Mouse (Mus musculus): ENCODE results near the gene Frem3.

The Frem3 gene

DNA sequence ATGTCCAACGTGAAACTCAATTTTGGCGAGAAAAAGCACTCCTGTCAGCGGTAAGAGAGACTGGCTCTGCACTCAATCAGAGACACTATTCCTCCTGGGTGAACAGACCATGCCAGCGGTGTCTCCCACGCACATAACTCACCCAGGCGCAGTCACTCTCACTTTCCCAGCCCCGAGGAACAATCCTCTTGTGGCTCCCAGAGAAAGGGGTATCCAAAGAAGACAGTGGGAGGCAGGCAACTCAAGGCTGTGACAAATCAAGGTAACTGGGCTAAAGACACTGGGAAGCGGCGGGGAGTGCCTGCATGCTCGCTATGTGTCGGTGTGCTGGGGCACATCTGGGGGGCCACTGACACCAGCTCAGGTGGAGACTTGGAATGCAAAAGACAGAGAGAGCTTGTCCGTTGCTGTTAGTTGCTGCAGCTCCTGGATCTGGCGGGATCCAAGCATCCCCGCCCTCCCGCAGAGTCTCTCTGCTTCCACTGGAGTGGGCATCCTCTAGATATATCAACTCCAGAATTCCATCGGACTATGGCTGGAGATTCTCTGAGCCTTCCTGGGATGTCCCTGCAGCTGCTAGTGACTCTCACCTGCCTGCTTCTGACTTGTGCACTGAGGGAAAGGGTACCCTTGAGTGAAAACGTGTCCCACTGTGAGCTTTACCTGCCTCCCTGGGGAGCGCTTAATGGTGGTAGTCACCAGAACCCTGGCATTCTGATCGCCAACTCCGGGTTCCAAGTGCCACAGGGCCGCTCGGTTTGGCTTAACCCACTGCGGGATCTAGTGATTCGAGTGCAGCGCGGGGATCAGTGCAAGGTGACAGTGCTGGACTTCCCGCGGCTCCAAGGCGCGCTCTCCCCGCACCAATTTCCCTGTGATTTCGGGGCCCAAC, at the start of gene Frem3:
Gene Frem3 (plus strand): TSS at position 532 of the 892 bp plus-strand sequence.
- DNase-seq (ENCODE audit: low spot score in 2 of 2) = peak; percentile 10 to 12

DNA sequence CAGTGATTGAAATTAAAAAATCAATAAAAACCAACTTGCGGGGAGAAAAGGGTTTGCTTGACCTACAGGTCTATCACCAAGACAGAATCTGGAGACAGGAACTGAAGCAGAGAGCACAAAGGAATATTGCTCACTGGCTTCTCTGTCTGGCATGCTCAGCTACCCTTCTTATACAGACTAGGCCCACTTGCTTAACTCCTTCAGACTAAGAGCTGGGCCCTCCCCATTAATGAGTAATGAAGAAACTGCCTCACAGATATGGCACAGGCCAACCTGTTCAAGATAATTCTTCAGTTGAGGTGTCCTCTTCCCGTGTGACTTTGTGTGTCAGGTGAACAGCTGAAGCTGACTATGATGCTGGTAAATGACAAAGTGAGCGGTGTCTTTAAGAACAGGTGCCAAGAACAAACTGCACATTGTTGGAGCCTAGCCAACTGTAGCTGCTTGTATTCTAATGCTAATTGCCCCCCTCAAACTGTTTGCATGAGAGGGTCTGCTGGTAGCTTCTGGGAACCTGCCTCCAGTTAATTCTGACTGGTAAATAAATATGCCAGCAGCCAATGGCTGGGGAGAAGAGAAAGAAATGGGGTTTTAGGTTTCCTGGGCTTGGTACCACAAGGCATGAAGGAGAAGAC, 46.6 kb upstream of the Frem3 start:
- no peak for DNase-seq (ENCODE audit: low spot score in 2 of 2)

DNA sequence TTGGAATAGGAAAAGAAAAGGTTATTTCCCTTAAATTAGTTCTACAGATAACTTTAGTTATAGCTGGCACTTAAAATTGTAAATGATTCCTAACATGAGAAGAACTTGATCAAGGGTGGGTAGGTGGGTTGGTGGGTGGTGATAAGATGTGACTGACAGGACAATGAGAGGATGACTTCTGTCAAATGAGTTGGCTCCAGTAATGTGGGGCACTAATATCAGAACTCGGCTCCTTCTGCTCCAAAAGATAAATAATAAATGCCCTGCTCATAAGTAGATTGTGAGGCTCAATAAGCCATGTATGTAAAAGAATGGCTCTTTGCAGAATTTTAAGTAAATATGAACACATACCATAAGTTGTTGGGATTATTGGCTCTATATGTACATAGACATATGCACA, 43.4 kb upstream of the Frem3 start:
- DNase-seq (ENCODE audit: low spot score in 2 of 2) = no peak

GRCm38 (mm10) chr8:80568243-80568995, 42.5 kb upstream of the Frem3 start:
- DNase-seq (ENCODE audit: low spot score in 2 of 2) = no peak

GRCm38 (mm10) chr8:80572417-80573061, 38.3 kb upstream of the Frem3 start:
- DNase-seq (ENCODE audit: low spot score in 2 of 2) = no peak

GRCm38 (mm10) chr8:80577126-80577525, 33.8 kb upstream of the Frem3 start:
- DNase-seq (ENCODE audit: low spot score in 2 of 2) = no peak

- DNase-seq (ENCODE audit: low spot score in 2 of 2) = no peak
Observed at GRCm38 (mm10) chr8:80579038-80579437, 31.8 kb upstream of the Frem3 start.

- DNase-seq (ENCODE audit: low spot score in 2 of 2) = no peak
Observed at GRCm38 (mm10) chr8:80592626-80593025, 18.3 kb upstream of the Frem3 start.

DNA sequence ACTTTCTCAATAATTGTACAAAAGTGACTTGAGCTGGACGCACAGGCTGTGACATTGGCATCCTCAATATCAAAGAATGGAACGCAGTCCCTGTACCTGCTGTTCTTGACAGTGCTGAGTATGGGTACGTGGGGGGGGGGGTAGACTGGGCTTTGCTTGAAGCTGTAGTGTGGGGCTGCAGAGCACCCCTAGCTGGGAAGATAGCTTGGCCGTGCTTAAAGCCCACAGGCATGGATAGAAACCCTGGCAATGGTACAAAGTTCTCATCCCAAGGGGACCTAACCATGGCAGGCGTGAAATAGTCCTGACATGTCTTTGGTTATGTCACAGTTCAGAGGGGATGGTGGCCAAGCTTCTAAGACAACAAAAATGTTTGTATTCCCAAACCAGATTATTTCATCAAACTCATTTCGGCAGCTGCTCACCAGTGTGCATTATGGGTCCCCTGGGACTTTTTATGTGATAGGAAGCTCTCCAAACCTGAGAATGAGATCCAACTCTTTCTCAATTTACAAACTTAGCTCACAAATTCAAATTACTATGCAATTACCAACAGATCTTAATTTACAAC, 10.2 kb upstream of the Frem3 start:
- DNase-seq (ENCODE audit: low spot score in 2 of 2) = no peak

GRCm38 (mm10) chr8:80601886-80602285, 9.0 kb upstream of the Frem3 start:
- no peak for DNase-seq (ENCODE audit: low spot score in 2 of 2)

GRCm38 (mm10) chr8:80607082-80607481, 3.8 kb upstream of the Frem3 start:
- no peak for DNase-seq (ENCODE audit: low spot score in 2 of 2)

DNA sequence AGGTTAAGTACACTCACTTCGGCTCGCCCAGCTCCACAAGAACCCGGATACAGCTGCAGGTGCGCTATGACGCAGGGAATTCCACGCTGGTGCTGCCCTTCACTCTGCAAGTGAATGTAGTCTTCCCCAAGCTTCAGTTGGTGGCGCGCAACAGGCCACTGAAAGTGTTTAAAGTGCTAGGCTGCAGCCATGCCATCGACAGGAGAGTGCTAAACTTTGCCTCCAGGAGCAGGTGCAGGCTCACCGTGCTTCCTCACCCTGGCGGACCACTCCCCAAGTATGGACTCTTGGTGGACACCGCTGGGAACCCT, 516 bp downstream of the Frem3 start:
- DNase-seq (ENCODE audit: low spot score in 2 of 2) = peak in 1 of 2 experiments; percentile 3

GRCm38 (mm10) chr8:80619787-80620186, 8.9 kb downstream of the Frem3 start:
- no peak for DNase-seq (ENCODE audit: low spot score in 2 of 2)

GRCm38 (mm10) chr8:80647394-80647793, 36.5 kb downstream of the Frem3 start:
- DNase-seq (ENCODE audit: low spot score in 2 of 2) = no peak

DNA sequence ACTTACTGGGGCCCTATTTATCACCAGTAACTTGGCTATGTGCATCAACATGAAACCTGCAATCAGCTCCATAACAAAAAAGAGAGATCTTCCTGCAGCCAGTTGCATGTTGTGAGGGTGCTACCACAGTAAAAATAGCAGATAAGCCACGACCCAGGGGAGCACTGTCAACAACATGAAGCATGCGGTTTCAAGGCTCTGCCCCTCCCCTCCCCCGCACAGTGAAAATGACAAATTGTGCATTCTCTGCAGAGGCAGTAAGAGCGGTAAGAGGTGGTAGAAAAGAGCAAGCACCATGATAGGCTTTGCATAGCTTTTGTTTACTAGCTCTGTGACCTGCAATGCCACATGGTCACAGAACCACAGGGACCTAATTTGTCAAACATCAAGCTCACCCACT, 46.8 kb downstream of the Frem3 start:
- DNase-seq (ENCODE audit: low spot score in 2 of 2) = no peak

DNA sequence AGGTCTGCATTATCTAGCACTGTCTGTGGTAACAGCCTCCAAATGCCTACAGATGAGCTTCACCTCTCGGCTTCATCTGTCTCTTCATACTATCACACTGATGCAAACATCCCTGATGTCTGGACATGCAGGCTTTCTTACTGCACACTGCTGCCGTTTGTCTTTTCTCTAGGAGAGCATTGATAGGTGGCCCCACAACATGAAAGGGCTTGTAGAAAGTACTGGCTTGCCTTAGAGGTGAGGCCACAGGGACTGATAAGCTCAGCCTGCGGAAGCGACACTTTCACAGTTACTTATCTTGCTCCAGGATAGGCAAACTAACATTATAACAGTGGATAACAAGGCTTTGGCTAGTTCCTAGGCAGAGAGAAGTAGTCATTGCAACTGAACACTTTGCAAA, 50.2 kb downstream of the Frem3 start:
- DNase-seq (ENCODE audit: low spot score in 2 of 2) = no peak

DNA sequence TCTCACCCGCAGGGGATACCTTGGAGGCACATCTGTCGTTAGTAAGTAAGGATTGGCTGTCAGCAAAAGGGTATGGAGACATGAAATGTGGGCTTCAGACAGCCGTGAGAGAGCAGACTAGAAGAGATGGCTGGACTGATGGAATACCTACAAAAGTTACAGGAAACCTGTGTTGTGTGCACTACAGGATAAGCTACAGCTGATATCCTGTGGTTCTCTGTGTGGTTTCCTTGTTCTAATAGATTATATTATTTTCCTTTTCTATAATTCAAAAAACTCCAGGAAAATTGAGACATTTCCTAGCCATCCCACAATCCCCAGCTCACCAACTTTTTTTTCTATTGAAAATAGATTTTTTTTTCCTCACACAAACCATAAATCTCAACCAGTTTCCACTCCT, 52.6 kb downstream of the Frem3 start:
- no peak for DNase-seq (ENCODE audit: low spot score in 2 of 2)

DNA sequence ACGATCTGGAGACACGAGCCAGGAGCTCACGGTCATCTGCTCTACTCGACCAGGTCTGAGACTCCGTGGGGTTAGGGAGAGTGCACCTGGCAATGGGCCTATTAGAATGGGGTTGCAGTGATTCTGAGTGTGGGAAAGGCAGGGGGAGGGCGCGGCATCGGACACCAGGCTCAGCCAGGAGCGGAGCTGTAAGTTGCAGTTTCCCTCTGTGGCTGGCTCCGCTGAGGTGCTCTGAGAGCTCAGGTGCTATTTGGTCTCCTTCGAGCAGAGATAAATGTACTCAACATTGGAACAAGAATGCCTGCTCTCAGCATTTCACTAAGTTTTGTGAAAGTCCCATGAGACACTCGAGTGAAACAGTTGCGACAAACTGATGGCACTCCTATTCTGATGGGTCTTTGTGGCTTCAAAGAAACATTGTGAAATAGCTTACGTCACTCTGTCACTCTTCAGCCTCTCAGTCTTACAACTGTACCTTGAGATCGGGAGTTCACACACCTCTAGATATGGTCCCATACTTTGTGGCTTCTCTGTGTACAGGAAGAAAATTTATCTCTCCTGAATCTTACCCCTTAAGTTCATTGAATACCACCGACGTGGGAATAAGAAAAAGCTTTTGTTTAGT, 58.5 kb downstream of the Frem3 start:
- no peak for DNase-seq (ENCODE audit: low spot score in 2 of 2)

DNA sequence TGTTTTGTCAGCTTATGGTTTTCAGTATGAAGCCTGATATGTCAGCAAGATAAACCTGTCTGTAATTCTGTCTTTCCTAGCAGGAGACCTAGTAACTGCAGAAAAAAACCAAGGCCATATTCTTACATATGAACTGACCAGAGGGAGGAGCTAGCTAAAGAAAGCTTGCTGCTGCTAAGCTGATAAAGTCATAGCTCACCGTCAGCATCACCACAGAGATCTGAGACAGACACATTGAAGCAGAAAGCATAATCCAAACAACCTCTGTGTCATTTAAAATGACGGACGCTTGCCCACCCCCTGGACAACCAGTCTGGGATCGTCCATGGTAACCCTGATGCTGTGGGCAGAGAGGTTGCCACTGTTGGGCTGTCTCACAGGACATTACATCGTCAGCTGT, 71.7 kb downstream of the Frem3 start:
- DNase-seq (ENCODE audit: low spot score in 2 of 2) = no peak

DNA sequence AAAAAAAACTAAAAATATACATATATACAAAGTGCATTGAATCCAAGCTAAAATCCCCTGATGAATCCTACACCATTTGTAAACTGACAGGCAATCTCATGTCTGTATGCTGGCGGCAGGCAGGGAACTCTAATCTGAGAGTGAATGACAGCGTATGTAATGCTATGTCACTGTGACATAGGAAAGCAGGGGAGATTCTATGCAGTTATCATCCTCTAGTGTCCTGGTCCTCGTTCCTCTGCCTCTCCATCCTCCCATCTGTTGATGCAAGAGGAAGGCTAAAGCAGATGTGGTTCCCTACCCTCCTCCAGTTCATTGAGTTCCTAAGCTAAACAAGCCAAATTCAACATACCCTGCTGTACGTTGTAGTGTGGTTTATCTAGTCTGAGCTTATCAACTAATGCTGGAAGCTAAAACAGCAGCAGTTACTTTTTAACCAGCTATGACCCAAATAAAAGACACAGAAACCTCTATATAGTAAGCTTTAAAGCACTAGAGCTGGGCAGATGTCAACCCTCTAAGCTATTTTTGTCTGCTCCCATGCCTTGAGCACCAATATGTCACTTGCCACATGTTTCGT, 73.0 kb downstream of the Frem3 start:
- no peak for DNase-seq (ENCODE audit: low spot score in 2 of 2)

DNA sequence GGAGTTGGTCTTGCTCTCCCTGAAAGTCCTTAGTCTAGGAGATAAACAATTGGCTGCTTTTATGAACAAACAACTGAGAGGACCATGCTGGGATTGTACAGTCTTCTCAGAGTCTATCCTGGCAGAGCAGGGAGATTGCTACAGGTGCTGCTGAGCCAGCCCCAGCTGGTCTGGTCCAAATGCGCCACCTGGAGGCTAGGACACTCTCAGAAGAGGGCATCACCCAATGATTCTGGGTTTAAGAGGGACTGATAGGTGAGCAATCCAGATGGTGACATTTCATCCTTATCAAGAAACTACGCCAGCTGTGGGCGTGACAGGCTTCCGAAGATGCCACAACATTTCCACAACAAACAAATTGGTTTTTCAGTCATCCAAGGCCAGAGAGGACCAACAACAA, 77.3 kb downstream of the Frem3 start:
- peak; percentile 54 to 74 for DNase-seq (ENCODE audit: low spot score in 2 of 2)

Data from right cerebral cortex, adult 2 months (tissue).